Mouse (Mus musculus): Measurements from ENCODE around the gene Hrc. TPM values are rescaled to one million over a fixed set of nuclear protein-coding genes. Genes with fewer than 3 reads are reported as not detected.

Hrc gene
- polyA plus RNA-seq, 1 experiment from 2014 or later = 0.40 TPM

- Histone ChIP-seq H3K4me1 (ENCODE audit: control insufficient read depth, insufficient read depth, low read length) (no peaks in the 10 kb centered on the region), H3K27me3 (ENCODE audit: control insufficient read depth, insufficient read depth, low read depth, low read length) (no peaks in the 10 kb centered on the region), H3K4me2 (ENCODE audit: low read length) (no peak overlapping the region), H3K27ac (ENCODE audit: low read length) (no peak overlapping the region), H3K36me3 (ENCODE audit: control insufficient read depth, insufficient read depth, low read length) (peaks cover 7% of the 10 kb centered on the region; the same call in 1 of the 2 replicates), H3K4me3 (ENCODE audit: low read depth, low read length) (no peak overlapping the region), H3K9me3 (replicated peaks; ENCODE audit: control insufficient read depth, low read length, poor library complexity, severe bottlenecking) (no peaks in the 10 kb centered on the region), H3K9ac (ENCODE audit: low read depth, low read length) (no peak overlapping the region)
- no peak for ATAC-seq
These were observed 9.3 kb upstream of the Hrc start for GRCm38 (mm10) chr7:45325800-45326199.

DNA sequence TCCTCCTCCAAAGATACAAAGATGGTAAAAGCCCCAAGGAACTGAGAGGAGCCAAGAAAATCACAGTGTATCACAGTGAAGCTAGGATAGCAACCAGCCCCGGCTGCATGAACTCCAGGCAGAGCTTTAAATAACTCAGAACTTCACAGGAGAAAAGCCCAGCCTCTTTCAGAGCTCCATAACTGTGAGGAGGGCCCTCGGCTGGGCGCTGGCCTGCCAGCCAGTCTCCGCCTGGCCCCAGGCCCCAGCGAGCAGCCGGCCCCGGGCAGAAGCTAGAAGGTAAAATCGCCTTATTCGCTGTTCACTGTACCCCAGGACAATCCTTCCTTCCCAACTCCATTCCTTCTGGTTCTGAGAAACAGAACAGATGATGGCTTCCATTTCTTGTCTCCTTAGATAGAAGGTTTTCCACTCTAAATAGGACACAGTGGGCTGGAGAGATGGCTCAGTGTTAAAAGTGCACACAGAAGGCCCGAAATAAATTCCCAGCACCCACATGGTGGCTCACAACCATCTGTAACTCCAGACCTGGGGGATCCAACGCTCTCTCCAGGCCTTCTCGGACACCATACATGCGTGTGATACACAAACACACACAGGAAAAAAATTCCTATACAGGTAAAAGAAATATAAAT, 6.1 kb upstream of the Hrc start:
- WGBS = 81% methylated on average over 13 of the region's 13 CpGs
- H3K4me3 ChIP-seq (ENCODE audit: low read depth, low read length) = no peak overlapping the region

DNA sequence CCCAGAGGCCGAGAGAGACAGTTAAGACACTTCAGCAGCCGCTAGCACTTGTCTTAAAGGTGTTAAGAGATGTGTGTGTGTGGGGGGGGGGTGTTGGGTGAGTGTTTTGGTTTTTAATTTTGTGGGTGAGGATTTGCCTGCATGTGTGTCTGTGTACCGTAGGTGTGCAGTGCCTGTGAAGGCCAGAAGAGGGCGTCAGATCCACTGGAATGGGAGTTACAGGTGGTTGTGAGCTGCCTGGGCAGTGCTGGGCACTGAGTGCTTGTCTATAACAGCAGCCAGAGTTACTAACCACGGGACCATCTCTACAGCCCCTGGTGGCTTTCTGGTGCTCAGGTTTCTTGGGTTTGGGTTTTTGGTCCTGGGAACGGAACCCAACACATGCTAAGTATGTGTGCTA, 3.6 kb upstream of the Hrc start:
- 78% methylated on average over 6 of the region's 6 CpGs for WGBS
- no peak for ATAC-seq
- Histone ChIP-seq H3K4me2 (ENCODE audit: low read length) (no peak overlapping the region), H3K27me3 (ENCODE audit: control insufficient read depth, insufficient read depth, low read depth, low read length) (no peaks in the 10 kb centered on the region), H3K27ac (ENCODE audit: low read length) (no peak overlapping the region), H3K4me1 (ENCODE audit: control insufficient read depth, insufficient read depth, low read length) (peaks cover 12% of the 10 kb centered on the region), H3K36me3 (ENCODE audit: control insufficient read depth, insufficient read depth, low read length) (peaks cover under 1% of the 10 kb centered on the region; the same call in 1 of the 2 replicates), H3K9me3 (replicated peaks; ENCODE audit: control insufficient read depth, low read length, poor library complexity, severe bottlenecking) (no peaks in the 10 kb centered on the region), H3K9ac (ENCODE audit: low read depth, low read length) (no peak overlapping the region), H3K4me3 (ENCODE audit: low read depth, low read length) (no peak overlapping the region)

More for the DNA sequence above, 6.1 kb upstream of the Hrc start:
- Histone ChIP-seq H3K4me2 (ENCODE audit: low read length) (no peak overlapping the region), H3K4me1 (ENCODE audit: control insufficient read depth, insufficient read depth, low read length) (peaks cover 12% of the 10 kb centered on the region), H3K27me3 (ENCODE audit: control insufficient read depth, insufficient read depth, low read depth, low read length) (no peaks in the 10 kb centered on the region), H3K36me3 (ENCODE audit: control insufficient read depth, insufficient read depth, low read length) (peaks cover 7% of the 10 kb centered on the region; the same call in 1 of the 2 replicates), H3K9ac (ENCODE audit: low read depth, low read length) (no peak overlapping the region), H3K27ac (ENCODE audit: low read length) (no peak overlapping the region), H3K9me3 (replicated peaks; ENCODE audit: control insufficient read depth, low read length, poor library complexity, severe bottlenecking) (no peaks in the 10 kb centered on the region)
- ATAC-seq = no peak

DNA sequence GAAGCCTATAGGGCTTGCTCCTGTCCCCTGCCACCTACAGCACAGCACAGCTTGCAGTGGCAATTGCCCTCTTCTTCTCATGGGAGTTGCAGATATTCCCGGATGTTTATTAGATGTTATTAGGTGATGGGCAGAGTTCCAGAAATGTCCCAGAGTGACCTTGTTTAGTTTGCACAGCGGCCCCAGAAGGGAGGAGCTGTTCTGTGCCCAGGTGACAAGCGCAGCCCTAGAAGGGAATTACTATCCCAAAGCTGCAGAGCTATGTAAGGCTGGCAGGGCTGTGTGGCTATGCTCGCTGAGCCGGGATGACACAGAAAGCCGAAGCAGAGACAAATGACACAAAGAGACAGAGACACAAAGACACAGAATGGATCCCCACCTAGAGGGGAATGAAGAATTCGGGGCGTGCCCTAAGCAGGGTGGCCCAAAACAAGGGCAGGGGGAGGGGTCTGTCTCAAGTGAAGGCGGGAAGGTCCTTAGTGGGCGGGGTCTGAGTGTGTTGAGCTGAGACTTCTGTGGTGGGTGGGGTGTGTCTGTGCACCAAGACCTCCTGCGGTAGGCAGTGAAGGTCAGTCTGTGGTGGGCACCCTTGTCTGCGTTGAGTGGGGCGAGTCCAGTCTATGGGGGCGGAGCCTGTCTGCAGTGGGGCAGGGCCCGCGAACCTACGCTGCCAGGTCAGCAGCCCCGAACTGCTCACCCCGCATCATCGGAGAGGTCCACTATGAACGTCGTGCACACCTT, 2.2 kb upstream of the Hrc start:
- Histone ChIP-seq H3K36me3 (ENCODE audit: control insufficient read depth, insufficient read depth, low read length) (no peaks in the 10 kb centered on the region), H3K9me3 (replicated peaks; ENCODE audit: control insufficient read depth, low read length, poor library complexity, severe bottlenecking) (no peaks in the 10 kb centered on the region), H3K27me3 (ENCODE audit: control insufficient read depth, insufficient read depth, low read depth, low read length) (peaks cover 3% of the 10 kb centered on the region; the same call in 1 of the 2 replicates), H3K4me2 (ENCODE audit: low read length) (peak overlapping the region; percentile 90), H3K27ac (ENCODE audit: low read length) (peak overlapping the region; percentile 57; the same call in 1 of the 2 replicates), H3K4me3 (ENCODE audit: low read depth, low read length) (peak overlapping the region; percentile 62), H3K9ac (ENCODE audit: low read depth, low read length) (peak overlapping the region; percentile 78), H3K4me1 (ENCODE audit: control insufficient read depth, insufficient read depth, low read length) (peaks cover 12% of the 10 kb centered on the region)
- 4% methylated on average over 22 of the region's 22 CpGs for WGBS
- peak; percentile 74 for ATAC-seq

GRCm38 (mm10) chr7:45333431-45333982, 1.6 kb upstream of the Hrc start, which contains the start of gene Trpm4:
Trpm4 (minus strand) TSS chr7:45333780.
- Histone ChIP-seq H3K9me3 (replicated peaks; ENCODE audit: control insufficient read depth, low read length, poor library complexity, severe bottlenecking) (no peaks in the 10 kb centered on the region), H3K4me2 (ENCODE audit: low read length) (peak within 1 kb of the TSS; percentile 90), H3K27ac (ENCODE audit: low read length) (peak within 1 kb of the TSS; percentile 57), H3K36me3 (ENCODE audit: control insufficient read depth, insufficient read depth, low read length) (no peaks in the 10 kb centered on the region), H3K27me3 (ENCODE audit: control insufficient read depth, insufficient read depth, low read depth, low read length) (peaks cover 5% of the 10 kb centered on the region; the same call in 1 of the 2 replicates), H3K4me3 (ENCODE audit: low read depth, low read length) (peak within 1 kb of the TSS; percentile 62), H3K9ac (ENCODE audit: low read depth, low read length) (peak within 1 kb of the TSS; percentile 78), H3K4me1 (ENCODE audit: control insufficient read depth, insufficient read depth, low read length) (peaks cover 12% of the 10 kb centered on the region)
- under 1% methylated on average over 37 of the region's 38 CpGs for WGBS
- peak; percentile 68 for ATAC-seq

GRCm38 (mm10) chr7:45334605-45335004, 485 bp upstream of the Hrc start:
- WGBS = 41% methylated on average over 3 of the region's 3 CpGs
- ATAC-seq = no peak
- Histone ChIP-seq H3K27ac (ENCODE audit: low read length) (no peak overlapping the region), H3K4me2 (ENCODE audit: low read length) (no peak overlapping the region), H3K4me3 (ENCODE audit: low read depth, low read length) (no peak overlapping the region), H3K27me3 (ENCODE audit: control insufficient read depth, insufficient read depth, low read depth, low read length) (peaks cover 5% of the 10 kb centered on the region; the same call in 1 of the 2 replicates), H3K9me3 (replicated peaks; ENCODE audit: control insufficient read depth, low read length, poor library complexity, severe bottlenecking) (no peaks in the 10 kb centered on the region), H3K36me3 (ENCODE audit: control insufficient read depth, insufficient read depth, low read length) (no peaks in the 10 kb centered on the region), H3K4me1 (ENCODE audit: control insufficient read depth, insufficient read depth, low read length) (peaks cover 22% of the 10 kb centered on the region), H3K9ac (ENCODE audit: low read depth, low read length) (no peak overlapping the region)

DNA sequence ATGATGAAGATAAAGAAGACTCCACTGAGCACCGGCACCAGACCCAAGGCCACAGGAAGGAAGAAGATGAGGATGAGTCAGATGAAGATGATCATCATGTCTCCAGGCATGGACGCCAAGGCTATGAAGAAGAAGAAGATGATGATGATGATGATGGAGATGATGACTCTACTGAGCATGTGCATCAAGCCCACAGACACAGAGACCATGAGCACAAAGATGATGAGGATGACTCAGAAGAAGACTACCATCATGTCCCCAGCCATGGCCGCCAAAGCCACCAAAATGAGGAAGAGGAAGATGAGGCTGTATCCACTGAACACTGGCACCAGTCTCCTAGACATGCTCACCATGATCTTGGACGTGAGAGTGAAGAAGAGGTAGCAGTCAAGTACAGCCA, 1.2 kb downstream of the Hrc start:
- no peak overlapping the region for H3K4me3 ChIP-seq (ENCODE audit: low read depth, low read length)
- H3K36me3 ChIP-seq (ENCODE audit: control insufficient read depth, insufficient read depth, low read length) = peaks cover 4% of the 10 kb centered on the region; the same call in 1 of the 2 replicates
- WGBS = 90% methylated on average over 4 of the region's 4 CpGs
- H3K4me1 ChIP-seq (ENCODE audit: control insufficient read depth, insufficient read depth, low read length) = peaks cover 28% of the 10 kb centered on the region
- no peak overlapping the region for H3K27ac ChIP-seq (ENCODE audit: low read length)
- ATAC-seq = no peak
- H3K27me3 ChIP-seq (ENCODE audit: control insufficient read depth, insufficient read depth, low read depth, low read length) = peaks cover 5% of the 10 kb centered on the region; the same call in 1 of the 2 replicates
- no peak overlapping the region for H3K4me2 ChIP-seq (ENCODE audit: low read length)
- no peaks in the 10 kb centered on the region for H3K9me3 ChIP-seq (replicated peaks; ENCODE audit: control insufficient read depth, low read length, poor library complexity, severe bottlenecking)
- H3K9ac ChIP-seq (ENCODE audit: low read depth, low read length) = no peak overlapping the region

- Histone ChIP-seq H3K9me3 (replicated peaks; ENCODE audit: control insufficient read depth, low read length, poor library complexity, severe bottlenecking) (no peaks in the 10 kb centered on the region), H3K4me3 (ENCODE audit: low read depth, low read length) (no peak overlapping the region), H3K4me2 (ENCODE audit: low read length) (no peak overlapping the region), H3K27me3 (ENCODE audit: control insufficient read depth, insufficient read depth, low read depth, low read length) (peaks cover 5% of the 10 kb centered on the region; the same call in 1 of the 2 replicates), H3K36me3 (ENCODE audit: control insufficient read depth, insufficient read depth, low read length) (peaks cover 4% of the 10 kb centered on the region; the same call in 1 of the 2 replicates), H3K27ac (ENCODE audit: low read length) (no peak overlapping the region), H3K4me1 (ENCODE audit: control insufficient read depth, insufficient read depth, low read length) (peaks cover 23% of the 10 kb centered on the region), H3K9ac (ENCODE audit: low read depth, low read length) (no peak overlapping the region)
- ATAC-seq = no peak
- 12% methylated on average over 4 of the region's 4 CpGs for WGBS
These were observed 2.4 kb downstream of the Hrc start for GRCm38 (mm10) chr7:45337469-45337868.

Measured in midbrain, embryonic 16.5 days (tissue).